Mouse (Mus musculus) kidney, adult 2 months (tissue): ENCODE measurements around the gene Fads6. TPM values are rescaled to one million over a fixed set of nuclear protein-coding genes. Genes with fewer than 3 reads are reported as not detected.

ENCODE experiments used
- DNase-seq: peaks from one replicate; pipeline ENCODE4 v3.0.0; 2021
- H3K27ac ChIP-seq: fragments of 200-500 bp; 2 replicates; pipeline ENCODE4 v1.5.1; 2012; ENCODE audit warnings: low read depth, low read length, control low read depth, inconsistent platforms; ENCODE audit not compliant: insufficient read depth
- H3K27me3 ChIP-seq: fragments of 200-500 bp; replicated peaks from 2 replicates; pipeline ENCODE4 v1.6.1; 2012; ENCODE audit warnings: mild to moderate bottlenecking, moderate library complexity, low read length, inconsistent platforms; ENCODE audit not compliant: control insufficient read depth, insufficient read depth
- H3K36me3 ChIP-seq: fragments of 200-500 bp; 2 replicates; pipeline ENCODE4 v1.6.1; 2012; ENCODE audit warnings: mild to moderate bottlenecking, moderate library complexity, low read length, inconsistent platforms; ENCODE audit not compliant: control insufficient read depth, insufficient read depth
- H3K4me1 ChIP-seq: fragments of 200-500 bp; 2 replicates; pipeline ENCODE4 v1.6.1; 2011; ENCODE audit warnings: low read length; ENCODE audit not compliant: control insufficient read depth, insufficient read depth
- H3K4me3 ChIP-seq: fragments of 200-500 bp; 2 replicates; pipeline ENCODE4 v1.5.1; 2011; ENCODE audit warnings: mild to moderate bottlenecking, low read depth, low read length, control low read depth; ENCODE audit not compliant: insufficient read depth
- CTCF ChIP-seq: fragments of 200-500 bp; conservative IDR thresholded peaks from 2 replicates; pipeline ENCODE4 v1.5.1; 2011; ENCODE audit warnings: low read depth, mild to moderate bottlenecking, control low read depth, low read length, moderate library complexity, mixed read lengths; ENCODE audit not compliant: insufficient read depth, insufficient read length
- POLR2A ChIP-seq: fragments of 200-500 bp; IDR thresholded peaks from one replicate; pipeline ENCODE4 v1.6.1; 2011; ENCODE audit warnings: low read depth, low read length, control low read depth
- WGBS: fragments of 180-500 bp; shearing (Covaris S2); methylation state at CpG from one replicate; pipeline ENCODE4 v1.1.7; 2018; 5-methylcytosine and 5-hydroxymethylcytosine counted together
- polyA plus RNA-seq: library from polyadenylated mRNA; depleted of rRNA; stranded (reverse); fragments of >200 nt; gene quantifications from 2 replicates; pipeline ENCODE4 v1.2.3, GENCODE M21; 2012

Gene Fads6
- polyA plus RNA-seq, 1 experiment, result 14.0 TPM

GRCm38 (mm10) chr11:115318245-115319027 is 21.0 kb upstream of the Fads6 start:
- TF ChIP-seq POLR2A, result no peak
- no peak for TF ChIP-seq CTCF
- peaks cover 2% of the 10 kb centered on the region; the same call in 1 of the 2 replicates for H3K27me3 ChIP-seq
- no peak overlapping the region for H3K4me3 ChIP-seq
- H3K36me3 ChIP-seq, result no peaks in the 10 kb centered on the region
- WGBS, result 7% methylated on average over 63 of the region's 63 CpGs
- DNase-seq, result no peak
- H3K4me1 ChIP-seq, result no peaks in the 10 kb centered on the region
- H3K27ac ChIP-seq, result no peak overlapping the region

- no peak overlapping the region for H3K27ac ChIP-seq
- H3K4me1 ChIP-seq, result no peaks in the 10 kb centered on the region
- no peaks in the 10 kb centered on the region for H3K36me3 ChIP-seq
- 0 out of 2 replicates have a peak, but pooled peaks cover 1% of the 10 kb centered on the region for H3K27me3 ChIP-seq
- no peak overlapping the region for H3K4me3 ChIP-seq
- WGBS, result 71% methylated on average over 7 of the region's 7 CpGs
- TF ChIP-seq CTCF (no peak), POLR2A (no peak)
- DNase-seq, result no peak
These were observed 19.7 kb upstream of the Fads6 start for GRCm38 (mm10) chr11:115317204-115317603.

GRCm38 (mm10) chr11:115314249-115314648 is 16.8 kb upstream of the Fads6 start:
- 18% methylated on average over 2 of the region's 2 CpGs for WGBS
- H3K4me1 ChIP-seq, result no peaks in the 10 kb centered on the region
- no peak overlapping the region for H3K27ac ChIP-seq
- no peak overlapping the region for H3K4me3 ChIP-seq
- no peak for DNase-seq
- no peak for TF ChIP-seq POLR2A
- peak; percentile 50 for TF ChIP-seq CTCF
- H3K27me3 ChIP-seq, result no peaks in the 10 kb centered on the region
- no peaks in the 10 kb centered on the region for H3K36me3 ChIP-seq

DNA sequence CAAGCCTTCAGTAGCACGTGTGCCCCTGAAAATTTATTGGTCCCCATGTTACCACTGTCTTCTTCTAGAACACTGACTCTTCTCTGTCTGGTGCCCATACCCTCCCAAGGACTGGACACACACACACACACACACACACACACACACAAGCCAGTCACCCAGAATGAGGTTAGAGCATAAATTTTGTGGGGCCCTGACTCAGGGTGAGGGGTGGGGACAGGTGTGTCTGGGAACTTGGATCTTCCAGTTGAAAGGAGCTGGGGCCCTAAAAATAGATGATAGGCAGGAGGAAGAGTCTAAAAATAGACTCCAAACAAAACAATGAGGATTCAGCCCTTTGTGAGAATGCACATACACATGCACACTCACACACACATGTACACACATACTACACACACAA is 11.3 kb upstream of the Fads6 start:
- DNase-seq, result no peak
- H3K4me3 ChIP-seq, result no peak overlapping the region
- H3K27ac ChIP-seq, result no peak overlapping the region
- no peaks in the 10 kb centered on the region for H3K27me3 ChIP-seq
- no peak for TF ChIP-seq POLR2A
- no peak for TF ChIP-seq CTCF
- 63% methylated on average over 1 of the region's 1 CpGs for WGBS
- H3K4me1 ChIP-seq, result no peaks in the 10 kb centered on the region
- no peaks in the 10 kb centered on the region for H3K36me3 ChIP-seq

DNA sequence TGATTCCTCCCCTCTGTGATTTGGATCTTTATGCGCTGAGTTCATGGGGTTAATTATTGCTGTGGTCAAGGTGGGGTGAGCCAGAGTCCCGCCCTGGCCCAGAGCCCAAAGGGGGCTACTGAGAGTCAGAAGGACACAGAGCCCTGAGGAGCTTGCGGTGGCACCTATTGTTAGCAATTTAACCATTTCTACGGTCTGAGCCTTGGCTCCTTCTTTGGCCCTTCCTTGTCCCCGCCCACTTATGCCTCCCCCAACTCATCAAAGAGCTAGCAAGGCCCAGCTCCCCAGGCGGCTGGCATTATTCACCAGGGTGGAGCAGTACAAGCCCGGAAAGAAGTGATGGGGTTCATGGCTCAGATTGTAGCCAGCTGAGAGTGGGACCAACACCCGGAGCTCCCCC is 9.4 kb upstream of the Fads6 start, which contains the start of gene Otop2:
TSS of gene Otop2 (plus strand) at position 301 of the 400 bp plus-strand sequence.
- H3K27ac ChIP-seq, result no peak within 1 kb of the TSS
- no peak for DNase-seq
- H3K4me3 ChIP-seq, result no peak within 1 kb of the TSS
- H3K27me3 ChIP-seq, result no peaks in the 10 kb centered on the region
- no peaks in the 10 kb centered on the region for H3K36me3 ChIP-seq
- WGBS, result 33% methylated on average over 8 of the region's 8 CpGs
- no peaks in the 10 kb centered on the region for H3K4me1 ChIP-seq
- TF ChIP-seq CTCF, result no peak
- no peak for TF ChIP-seq POLR2A

- Histone ChIP-seq H3K27me3 (no peaks in the 10 kb centered on the region), H3K4me1 (no peaks in the 10 kb centered on the region), H3K27ac (no peak overlapping the region), H3K36me3 (no peaks in the 10 kb centered on the region), H3K4me3 (no peak overlapping the region)
- DNase-seq, result no peak
- TF ChIP-seq CTCF (no peak), POLR2A (no peak)
- WGBS, result 51% methylated on average over 8 of the region's 8 CpGs
These were observed 5.7 kb upstream of the Fads6 start for GRCm38 (mm10) chr11:115303167-115303566.

DNA sequence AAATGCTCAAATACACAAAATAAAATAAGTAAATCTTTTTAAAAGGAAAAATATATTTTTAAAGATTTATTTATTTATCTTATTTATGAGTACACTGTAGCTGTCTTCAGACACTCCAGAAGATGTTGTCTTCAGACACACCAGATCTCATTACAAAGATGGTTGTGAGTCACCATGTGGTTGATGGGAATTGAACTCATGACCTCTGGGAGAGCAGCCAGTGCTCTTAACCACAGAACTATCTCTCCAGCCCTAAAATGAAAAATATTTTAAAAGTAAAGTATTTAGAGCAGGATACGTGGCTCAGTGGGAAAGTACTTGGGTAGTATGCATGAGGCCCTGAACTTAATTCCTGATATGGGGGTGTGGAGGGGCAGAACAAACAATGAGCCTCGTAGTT is 3.9 kb upstream of the Fads6 start:
- WGBS, result 79% methylated on average over 2 of the region's 2 CpGs
- TF ChIP-seq POLR2A (no peak), CTCF (no peak)

More for the DNA sequence above, 3.9 kb upstream of the Fads6 start:
- Histone ChIP-seq H3K4me1 (no peaks in the 10 kb centered on the region), H3K27me3 (no peaks in the 10 kb centered on the region), H3K27ac (no peak overlapping the region), H3K4me3 (no peak overlapping the region), H3K36me3 (no peaks in the 10 kb centered on the region)
- DNase-seq, result no peak
